Mouse (Mus musculus) left cerebral cortex, adult 18-20 months (tissue): ENCODE results near the gene Kcnmb3. TPM values are rescaled to one million over a fixed set of nuclear protein-coding genes. Genes with fewer than 3 reads are reported as not detected.

Experiments used
- DNase-seq, 2 experiments: peaks; one replicate each; pipeline ENCODE4 v3.0.0; 2021 to 2022; ENCODE audit warnings: low spot score in 2 of 2, mixed read lengths in 1 of 2
- total RNA-seq, 2 experiments: library from RNA; stranded (reverse); gene quantifications; 2 replicates each; pipeline ENCODE4 v1.2.3; 2021

Kcnmb3 gene
- total RNA-seq, 2 experiments from 2014 or later = 0.35 TPM; not detected in 1

DNA sequence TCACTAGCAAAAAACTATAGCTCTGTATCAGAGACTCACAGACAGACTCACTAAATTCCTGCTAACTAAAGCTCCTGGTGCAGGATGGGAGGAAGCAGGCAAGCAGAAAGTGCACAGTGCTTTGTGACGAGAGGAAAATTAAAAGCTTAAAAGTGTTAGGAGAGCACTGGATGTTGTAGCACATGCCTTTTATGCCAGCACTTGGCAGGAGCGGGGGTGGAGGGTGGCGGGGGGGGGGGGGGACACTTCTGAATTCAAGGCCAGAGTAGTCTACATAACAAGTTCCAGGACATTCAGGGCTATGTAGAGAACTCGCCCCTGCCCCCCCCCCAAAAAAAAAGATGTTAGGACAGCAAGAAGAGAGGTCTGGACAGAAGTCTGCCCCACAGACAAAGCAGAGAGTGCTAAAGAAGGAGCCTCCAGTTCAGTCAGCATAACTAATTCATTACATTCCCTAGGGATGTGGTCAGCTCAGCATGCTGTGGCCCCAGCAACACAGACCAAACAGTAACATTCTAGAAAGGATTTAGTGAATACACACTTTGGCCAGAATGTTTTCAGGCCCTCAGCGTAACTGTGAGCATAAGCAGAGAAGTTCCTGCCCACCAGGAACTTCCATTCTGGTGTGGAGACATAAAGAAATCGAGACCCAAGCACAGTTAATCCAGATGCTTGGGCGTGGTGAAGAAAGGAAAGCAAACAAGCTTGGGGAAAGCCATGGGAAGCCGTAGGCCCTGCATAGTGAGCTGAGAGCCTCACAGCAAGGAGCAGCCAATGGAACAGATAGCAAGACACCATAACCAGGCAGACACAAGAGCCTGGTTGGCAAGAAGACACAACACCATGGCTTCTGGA lies 4.1 kb upstream of the Kcnmb3 start:
- DNase-seq = no peak

GRCm38 (mm10) chr3:32495088-32495770 lies 3.2 kb upstream of the Kcnmb3 start:
- DNase-seq = no peak

DNA sequence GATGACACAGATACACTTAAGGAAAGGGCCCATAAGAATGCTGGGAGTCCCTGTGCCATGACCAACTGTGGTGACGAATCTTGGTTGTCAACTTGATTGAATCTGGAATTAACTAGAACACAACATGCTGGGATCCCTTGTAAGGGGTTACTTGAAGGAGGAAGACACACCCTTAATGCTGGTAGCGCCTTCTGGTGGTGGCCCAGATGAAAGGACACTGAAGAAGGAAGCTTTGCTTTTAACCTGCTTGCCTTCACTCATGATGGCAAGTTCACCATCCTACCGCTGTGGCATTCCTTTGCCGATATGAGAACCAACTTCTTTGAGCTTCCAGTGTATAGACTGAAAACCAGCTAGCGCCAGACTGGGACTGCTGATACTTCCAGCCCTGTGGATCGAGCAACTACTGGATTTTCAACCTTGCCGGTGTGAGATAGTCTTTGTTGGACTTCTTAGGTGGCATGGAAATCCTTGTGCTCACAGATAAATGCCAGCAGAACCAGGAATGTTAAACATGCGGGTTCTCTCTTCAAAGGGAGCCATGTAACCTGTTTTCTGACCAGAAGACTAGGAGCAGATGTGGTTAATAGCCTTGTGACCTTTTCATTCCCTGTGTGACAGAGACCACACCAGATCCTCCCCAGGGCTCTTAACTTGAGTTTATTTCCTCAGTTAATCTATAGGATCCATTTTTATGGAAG lies 2.5 kb upstream of the Kcnmb3 start:
- DNase-seq = no peak

DNA sequence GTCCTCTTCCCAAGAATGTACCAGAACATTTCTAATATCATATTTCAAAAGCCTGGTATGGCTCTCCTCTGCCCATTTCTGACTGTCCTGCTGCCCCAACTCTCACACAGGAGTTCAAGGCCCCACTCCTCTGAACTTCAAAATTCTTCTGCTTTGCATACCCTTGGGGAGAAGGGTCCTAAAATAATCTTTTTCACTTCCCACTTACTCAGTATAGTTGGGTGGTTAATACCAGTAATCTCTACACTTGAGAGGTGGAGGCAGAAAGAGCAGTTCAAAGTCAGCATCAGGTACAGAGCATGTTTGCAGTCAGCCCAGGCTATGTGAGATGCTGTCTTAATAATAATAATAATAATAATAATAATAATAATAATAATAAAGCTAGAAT lies 1.1 kb downstream of the Kcnmb3 start:
- DNase-seq = no peak

- DNase-seq = no peak
Measured at GRCm38 (mm10) chr3:32490076-32490927, 1.7 kb downstream of the Kcnmb3 start.

DNA sequence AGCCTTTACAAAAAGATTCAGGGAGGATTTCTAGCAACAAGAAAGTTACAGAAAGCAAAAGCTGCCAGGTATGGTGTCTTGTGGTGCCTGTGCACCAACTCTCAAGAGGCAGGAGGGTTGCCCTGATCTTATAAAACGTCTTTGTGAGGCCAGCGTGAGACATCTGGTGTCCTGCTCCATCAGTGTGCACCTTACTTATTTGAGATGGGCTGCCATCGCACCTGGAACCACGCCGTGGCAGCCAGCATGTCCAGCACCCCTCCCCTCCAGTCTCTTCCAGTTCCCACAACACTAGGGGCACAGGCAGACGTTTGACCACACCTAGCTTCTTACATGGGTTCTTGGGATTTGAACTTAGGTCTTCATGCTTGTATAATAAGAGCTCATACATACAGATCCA lies 3.9 kb downstream of the Kcnmb3 start:
- no peak for DNase-seq

GRCm38 (mm10) chr3:32486543-32486942 lies 5.5 kb downstream of the Kcnmb3 start:
- no peak for DNase-seq

DNA sequence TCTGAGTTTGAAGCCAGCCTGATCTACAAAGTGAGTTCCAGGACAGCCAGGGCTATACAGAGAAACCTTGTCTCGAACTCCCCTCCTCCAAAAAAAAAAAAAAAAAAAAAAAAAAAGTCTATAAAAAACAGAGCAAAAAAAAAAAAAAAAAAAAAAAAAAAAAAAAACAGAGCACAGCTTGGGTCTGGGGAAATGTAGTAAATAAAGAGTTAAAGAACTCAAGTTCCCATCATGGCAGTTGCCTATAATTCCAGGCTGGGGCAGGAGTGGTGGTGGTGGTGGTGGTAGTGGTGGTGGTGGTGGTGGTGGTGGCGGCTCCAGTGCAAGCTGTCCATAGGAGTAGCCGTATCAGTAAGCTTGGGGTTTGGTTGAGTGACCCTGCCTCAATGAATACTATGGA lies 9.0 kb downstream of the Kcnmb3 start:
- DNase-seq = no peak

DNA sequence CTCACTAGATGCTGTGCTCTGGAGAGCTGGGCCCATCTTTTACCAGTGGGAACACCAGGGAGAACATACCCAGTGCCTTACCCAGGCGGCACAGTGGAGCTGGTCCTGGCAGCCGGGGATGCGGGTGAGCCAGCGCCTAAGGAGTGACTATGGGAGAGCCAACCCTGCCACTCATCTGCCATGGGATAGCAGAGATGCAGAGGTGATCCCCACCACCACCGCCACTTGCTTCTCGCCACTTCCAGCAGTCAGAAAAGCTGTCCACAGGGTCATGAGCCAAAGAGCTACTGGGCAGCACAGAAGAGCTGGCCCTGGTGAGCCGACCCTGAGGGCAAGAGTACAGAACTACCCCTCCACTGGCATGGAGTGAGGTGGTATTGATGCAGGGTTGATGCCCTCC lies 12.1 kb downstream of the Kcnmb3 start:
- DNase-seq = no peak

- DNase-seq = no peak
Measured at GRCm38 (mm10) chr3:32473184-32473583, 18.8 kb downstream of the Kcnmb3 start.

GRCm38 (mm10) chr3:32472191-32472900 lies 19.7 kb downstream of the Kcnmb3 start:
- no peak for DNase-seq

DNA sequence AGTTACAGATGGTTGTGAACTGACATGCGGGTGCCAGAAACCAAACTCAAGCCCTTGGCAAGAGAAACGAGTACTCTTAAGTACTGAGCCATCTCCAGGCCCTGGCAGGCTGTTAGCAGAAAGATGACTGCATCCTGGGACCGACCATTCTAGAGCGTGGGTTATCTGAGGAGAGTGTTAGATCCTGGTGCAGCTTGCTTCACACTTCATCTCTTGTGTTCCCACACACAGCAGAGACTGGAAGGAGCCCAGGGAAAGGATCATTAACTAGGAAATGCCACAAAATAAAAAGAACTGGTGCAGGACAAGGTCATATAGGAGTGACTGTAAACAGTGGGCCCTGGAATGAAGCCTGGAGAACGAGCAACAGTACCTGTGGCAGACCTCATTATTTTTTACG lies 20.9 kb downstream of the Kcnmb3 start:
- peak; percentile 11 to 47 for DNase-seq

DNA sequence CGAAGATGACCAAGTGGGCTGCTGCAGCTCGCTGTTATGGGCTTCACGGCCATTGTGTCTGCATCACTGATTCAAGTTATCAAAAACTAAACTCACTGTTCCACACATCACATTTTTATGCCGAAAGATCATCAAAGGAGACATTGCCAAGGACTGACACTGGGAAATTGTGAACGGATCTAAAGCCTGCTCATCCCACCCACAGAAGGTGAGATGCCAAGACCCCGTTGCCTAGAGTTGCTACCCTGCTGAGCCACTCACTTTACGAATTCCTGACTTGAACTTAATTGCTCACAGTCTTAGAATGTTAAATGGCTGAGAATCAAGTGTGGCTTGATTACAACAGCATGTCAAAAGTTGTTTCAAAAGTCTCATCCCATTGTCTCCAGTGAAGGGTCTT lies 21.6 kb downstream of the Kcnmb3 start:
- DNase-seq = no peak

DNA sequence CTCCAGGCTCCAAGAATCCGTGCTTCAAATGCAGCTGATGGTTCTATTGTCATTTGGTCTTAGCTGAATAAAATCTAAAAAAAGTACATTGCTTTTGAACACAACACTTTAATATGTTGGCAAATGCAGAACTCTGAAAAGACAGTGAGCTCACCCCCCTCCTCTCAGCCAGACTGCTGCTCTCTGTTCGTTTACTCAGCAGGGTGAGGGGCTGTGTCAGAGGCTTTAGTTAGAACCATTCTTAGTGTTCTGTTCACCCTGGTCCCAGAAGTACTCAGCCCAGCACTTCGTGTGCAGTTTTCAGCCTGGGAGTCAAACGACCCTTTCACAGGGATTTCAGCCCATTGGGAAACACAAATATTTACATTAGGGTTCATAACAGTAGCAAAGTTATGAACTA lies 23.6 kb downstream of the Kcnmb3 start:
- no peak for DNase-seq

DNA sequence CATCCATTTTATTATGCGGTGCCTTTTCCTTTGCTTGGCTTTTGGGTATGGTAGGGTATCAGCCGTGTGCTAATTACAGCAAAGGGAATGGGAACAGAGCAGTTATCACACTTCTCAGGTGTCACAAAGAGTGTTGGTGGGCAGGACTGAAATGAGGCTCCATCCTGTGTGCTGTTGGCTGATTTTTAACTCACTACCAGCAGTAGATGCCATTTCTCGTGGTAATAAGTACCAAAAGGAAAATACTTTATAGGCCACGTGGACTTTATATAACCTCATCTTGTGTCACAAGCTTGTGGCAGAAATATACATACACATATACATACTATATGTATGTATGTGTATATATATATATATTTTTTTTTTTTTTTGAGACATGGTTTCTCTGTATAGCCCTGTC lies 24.7 kb downstream of the Kcnmb3 start:
- DNase-seq = no peak

- peak; percentile 14 to 28 for DNase-seq
Measured at GRCm38 (mm10) chr3:32459777-32460176, 32.3 kb downstream of the Kcnmb3 start.

DNA sequence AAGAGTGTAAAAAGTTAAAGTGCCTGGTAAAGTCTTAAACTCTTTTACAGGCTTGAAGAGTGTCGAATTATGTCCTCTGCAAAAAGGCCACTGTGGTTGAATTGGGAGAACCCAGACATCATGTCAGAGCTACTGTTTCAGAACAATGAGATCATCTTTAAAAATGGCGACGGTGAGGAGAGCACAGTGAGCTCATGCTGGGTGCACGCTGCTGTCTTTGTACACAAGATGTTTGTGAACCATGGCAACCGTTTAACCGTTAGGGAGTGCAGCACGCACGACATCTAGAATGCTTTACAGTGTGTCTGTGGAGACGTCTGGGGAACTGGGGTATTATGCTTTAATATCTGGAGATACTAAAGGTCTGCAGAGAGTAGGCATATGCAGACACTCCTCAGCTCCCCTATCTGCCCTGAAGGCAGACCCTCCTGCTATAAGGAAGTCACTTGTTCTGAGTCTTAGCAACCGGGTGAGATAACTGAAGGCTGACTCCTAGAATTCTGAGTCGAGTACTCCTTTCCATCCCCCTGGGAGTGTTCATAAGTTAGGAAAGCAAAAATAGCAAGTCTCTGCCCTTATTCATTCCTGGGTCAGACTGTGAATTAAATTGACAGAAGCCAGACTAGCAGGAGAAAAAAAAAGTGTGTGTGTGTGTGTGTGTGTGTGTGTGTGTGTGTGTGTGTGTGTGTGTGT lies 37.6 kb downstream of the Kcnmb3 start:
- DNase-seq = no peak

GRCm38 (mm10) chr3:32441710-32442109 lies 50.3 kb downstream of the Kcnmb3 start:
- no peak for DNase-seq

- no peak for DNase-seq
Measured at GRCm38 (mm10) chr3:32438716-32439115, 53.3 kb downstream of the Kcnmb3 start.

DNA sequence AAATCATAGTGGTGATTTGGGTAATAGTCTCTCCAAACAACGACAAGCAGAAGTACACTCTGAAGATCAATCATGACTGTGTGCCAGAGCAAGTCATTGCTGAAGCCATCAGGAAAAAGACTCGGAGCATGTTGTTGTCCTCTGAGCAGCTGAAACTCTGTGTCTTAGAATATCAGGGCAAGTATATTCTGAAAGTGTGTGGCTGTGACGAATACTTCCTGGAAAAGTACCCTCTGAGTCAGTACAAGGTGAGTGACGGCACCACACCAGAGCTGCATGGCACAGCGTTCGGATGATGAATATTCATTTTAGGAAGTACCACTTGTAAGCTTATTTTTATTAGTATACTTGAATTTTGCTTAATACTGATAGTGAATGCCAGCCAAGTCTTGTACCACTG lies 54.2 kb downstream of the Kcnmb3 start:
- no peak for DNase-seq
